Mouse (Mus musculus) right cerebral cortex, adult 18-20 months (tissue): ENCODE measurements around the gene Fzd9.
"Not testable (repeated sequence)": the region's sequence is repeated elsewhere in the genome, so short reads cannot be mapped to it uniquely, and the experiment has no call there.

Source experiments
- DNase-seq: peaks from one replicate; pipeline ENCODE4 v3.0.0; 2022; ENCODE audit warnings: mixed read lengths

The Fzd9 gene

DNA sequence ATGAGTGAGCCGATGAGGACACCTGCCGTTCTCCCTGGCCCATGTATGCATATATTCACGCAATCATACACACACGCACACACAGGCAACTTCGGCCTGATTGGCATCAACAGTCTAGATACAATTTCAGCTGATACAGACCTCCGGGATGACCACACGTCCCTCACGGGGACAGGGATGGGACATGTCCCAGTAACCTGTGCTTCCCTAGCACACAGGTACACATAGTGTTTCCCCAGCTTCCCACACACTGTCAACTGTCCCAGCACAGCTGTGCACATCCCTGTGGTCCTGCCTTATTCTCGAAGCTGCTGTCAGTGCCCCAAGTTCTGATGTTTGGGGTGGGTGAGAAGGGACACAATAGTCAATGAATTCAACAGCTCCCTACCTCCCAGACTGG, 3.7 kb downstream of the Fzd9 start:
- DNase-seq, result no peak

DNA sequence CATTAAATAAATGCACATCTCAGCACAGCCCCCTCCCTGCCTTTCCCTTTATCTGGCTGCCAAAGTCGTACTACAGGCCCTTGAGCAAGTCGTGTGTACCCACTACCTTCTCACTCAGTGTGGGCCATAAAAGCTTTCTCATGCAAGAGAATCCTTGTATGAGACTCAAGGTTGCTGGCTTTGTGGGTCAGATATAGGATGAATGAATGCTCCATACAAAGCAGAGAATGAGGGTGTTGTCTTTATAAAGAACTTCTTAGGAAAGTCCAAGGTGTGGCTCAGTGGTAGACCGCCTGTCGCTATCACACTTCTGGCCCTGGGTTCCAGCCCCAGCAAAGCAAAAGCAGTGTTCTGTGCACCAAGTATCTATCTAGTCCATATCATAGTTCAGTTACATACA, 4.5 kb downstream of the Fzd9 start:
- no peak for DNase-seq

DNA sequence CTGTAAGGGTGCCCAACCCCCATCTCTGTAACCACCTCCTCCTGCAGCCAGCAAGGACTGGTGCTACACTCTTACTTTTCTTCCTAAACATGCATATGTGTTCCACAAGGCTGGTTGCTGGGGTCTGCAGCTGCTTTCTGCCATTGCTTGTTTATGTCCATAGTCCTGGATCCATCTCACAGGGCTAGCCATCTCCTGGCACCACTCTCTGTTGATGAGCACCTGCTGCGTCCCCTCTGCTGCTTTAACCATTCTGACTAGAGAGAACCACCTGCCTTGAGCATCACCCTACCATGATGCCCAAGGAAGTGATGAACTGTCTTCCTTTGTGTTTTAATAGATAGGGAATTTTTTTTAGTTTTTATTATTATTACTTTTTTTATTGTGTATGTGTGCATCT, 7.9 kb downstream of the Fzd9 start:
- DNase-seq, result no peak

DNA sequence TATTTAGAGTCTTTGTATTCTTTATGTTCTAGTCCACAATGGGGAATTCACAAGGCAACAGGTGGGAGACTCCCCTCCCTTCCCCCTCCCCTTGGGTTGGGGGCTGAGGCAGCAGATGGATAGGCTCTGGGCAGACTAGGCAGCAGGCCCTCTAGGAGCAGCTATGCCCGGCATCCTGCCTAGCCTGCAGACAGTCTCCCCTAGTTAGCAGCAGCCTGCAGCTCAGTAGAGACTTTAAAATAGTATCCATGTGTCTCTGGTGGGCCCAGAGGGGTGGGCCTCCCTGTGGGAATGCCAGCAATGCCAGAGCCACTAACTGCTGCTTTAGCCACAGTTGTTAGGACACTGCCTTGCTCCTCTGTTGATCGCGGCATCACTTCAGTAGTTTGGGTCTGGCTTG, 8.4 kb downstream of the Fzd9 start:
- no peak for DNase-seq

DNA sequence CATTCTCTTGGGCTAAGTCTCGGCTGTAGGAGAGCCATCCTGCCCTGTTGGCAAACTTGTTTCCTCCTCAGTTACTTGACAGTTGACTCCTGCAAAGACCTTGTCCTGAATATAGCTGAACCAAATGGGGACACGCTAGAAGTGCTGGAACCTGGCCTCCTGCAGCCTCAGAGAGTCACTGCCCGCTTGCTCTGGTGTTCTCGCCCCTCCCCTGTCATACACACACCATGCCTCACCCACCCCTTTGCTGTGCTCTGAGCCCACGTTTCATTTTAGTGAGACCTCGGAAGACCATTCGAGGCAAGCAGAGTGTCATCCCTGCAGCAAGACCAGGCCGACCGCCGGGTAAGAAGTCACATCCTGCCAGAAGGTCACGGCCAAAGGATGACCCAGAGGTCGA, 8.9 kb downstream of the Fzd9 start:
- no peak for DNase-seq

DNA sequence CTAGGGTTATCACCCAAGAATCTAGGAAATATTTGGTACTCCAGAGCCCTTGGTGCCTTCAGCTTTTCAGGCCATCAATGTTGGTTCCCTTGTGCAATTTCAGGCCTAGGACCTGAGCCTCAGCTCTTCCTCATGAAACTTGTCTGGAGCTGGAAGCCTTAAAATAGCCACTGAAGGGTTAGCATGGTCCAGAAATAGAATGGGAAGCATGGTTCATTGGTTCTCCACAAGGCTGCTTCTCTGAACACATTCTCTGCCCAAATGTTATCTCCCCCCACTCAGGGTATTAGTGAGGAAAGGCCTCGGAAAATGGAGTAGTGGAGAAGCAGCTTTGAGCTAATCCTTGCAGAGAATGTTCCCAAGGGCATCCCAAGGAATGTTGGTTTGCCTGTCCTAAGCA, 9.6 kb downstream of the Fzd9 start:
- DNase-seq, result no peak

DNA sequence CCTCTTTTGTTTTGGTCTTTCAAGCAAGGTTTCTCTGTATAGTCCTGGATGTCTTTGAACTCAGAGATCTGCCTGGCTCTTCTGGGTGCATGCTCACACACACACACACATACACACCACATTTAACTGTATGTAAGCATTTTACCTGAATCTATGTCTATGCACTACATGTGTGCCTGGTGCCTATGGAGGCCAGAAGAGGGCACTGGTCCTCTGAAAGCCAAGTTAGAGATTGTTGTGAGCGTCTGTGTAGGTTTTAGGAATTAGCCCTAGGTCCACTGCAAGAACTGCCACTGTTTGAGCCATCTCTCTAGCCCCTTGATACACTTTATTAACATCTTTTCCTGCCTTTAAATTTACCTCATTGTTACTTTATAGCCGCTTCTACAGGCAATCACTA, 12.2 kb downstream of the Fzd9 start:
- DNase-seq, result no peak

DNA sequence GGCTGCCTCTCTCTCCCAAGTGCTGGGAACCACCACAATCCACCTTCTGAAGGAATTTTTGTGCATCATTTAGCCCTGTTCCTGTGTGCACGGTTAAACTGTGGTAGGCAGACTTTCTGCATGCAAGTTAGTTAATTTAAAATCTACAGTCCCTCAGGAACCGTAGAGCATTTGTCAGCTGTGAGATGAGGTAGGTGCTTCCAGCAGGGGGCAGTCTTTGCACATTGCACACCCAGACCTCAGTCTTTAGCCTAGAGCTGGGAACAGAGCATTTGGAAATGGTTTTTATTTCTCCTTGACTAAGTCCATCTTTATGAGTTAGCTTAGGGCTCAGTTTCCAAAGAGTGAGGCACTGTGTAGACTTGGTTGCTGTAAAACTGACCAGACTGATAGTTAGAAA, 14.5 kb downstream of the Fzd9 start:
- peak; percentile 63 for DNase-seq

DNA sequence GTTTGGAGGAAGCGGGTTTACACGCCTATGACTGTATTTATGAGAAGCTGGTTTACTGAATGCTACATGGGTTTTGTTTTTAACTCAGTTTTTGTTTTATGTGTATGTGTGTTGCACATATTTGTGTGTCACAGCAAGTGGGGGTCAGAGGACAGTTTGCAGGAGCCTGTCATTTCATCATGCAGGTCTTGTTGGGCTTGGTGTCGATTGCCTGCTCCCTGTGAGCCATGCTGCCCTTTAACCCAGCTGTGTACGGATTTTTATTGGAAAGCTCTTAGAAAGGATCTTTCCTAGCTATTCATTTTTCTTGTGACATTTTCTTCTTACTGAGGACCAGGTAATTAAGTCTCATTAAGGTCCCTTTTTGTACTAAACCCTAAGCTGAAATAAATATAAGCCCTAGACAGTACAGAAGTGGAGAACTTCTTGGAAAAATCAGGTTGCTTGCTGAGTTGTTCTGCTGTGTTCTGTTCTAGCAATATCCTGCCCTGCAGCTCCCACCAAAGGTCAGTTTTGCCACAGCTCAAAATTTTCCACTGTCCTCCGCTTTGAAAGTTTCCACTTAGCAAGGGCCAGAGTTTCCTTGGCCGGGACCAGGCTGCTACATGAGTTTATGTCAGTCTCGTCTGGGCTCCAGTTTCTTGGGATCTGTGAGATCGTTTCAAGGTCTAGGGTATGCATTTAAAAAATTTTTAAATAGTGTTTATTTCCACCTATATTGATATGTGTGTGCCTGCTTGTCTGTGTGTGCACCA, 17.7 kb downstream of the Fzd9 start:
- no peak for DNase-seq

DNA sequence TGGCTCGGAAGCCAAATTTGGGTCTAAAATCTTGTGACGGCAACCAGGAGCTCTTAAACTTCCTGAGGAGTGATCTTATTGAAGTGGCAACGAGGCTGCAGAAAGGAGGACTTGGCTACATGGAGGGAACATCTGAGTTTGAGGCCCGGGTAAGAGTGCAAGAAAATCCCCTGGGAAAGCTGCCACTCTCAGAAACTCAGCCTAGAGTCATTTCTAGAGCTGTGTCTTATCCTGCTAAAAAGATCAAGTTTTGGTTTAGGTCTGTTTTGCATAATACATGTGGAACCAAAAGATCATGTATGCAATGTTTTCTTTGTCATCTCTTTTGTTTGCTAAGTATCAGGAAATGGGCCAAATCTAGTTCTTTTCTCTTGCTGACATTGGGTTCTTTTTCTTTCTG, 20.8 kb downstream of the Fzd9 start:
- no peak for DNase-seq

DNA sequence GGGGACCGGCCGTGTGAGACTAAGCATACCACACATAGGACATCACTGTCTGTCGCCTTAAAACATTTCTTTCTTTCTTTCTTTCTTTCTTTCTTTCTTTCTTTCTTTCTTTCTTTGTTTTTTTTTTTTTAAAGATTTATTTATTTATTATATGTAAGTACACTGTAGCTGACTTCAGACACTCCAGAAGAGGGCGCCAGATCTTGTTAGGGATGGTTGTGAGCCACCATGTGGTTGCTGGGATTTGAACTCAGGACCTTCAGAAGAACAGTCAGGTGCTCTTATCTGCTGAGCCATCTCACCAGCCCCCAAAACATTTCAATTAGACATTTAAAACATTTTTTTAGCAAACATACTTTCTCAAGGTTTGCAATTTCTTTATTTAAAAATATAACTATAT, 25.2 kb downstream of the Fzd9 start:
- not testable (repeated sequence) for DNase-seq

DNA sequence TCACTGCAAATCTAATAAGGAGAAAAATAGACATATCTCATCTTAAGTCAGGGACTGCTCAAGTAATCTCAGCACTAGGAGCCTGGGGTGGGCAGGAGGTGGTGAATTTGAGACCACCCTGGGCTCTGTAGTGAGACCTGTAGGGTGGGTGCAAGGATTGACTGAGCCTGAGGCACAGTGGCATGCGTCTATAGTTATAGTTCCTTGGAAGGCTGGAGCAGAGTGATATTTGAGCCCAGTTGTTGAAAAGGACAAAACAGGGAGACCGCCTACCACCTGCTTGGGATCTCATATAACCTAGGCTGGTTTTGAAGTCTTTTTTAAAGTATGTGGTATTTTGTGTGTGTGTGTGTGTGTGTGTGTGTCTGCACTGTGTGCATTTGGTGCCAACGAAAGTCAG, 26.9 kb downstream of the Fzd9 start:
- no peak for DNase-seq

DNA sequence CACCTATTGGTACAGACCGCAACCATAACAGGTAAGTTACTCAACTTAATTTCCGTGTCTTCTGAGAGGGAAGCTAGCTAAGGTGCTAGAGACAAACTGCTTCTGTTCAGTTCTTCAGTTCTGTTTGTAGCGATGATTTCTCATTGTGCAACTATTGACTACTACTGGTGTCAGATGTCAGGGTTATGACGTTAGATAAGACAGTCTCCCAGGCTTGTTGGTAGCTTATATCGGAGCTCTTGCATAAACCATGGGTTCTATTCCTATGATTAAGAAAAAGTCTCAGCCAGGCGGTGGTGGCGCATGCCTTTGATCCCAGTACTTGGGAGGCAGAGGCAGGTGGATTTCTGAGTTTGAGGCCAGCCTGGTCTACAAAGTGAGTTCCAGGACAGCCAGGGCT, 29.0 kb downstream of the Fzd9 start:
- DNase-seq, result no peak

DNA sequence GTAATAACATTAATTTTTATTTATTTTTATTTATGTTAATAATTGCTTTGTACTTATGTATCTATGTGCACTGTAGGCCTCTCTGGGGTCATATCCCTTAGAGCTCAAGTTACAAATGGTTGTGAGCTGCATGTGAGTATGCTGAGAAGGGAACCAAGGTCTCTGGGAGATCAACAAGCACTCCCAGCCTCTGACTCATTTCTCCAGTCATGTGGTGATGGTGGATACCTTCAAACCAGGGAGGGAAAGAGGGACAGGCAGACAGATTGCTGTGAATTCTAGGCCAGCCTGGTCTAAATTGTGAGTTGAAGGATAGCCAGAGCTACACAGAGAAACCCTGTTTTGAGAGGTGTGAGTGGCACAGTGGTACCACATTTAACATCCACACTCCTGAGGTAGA, 30.1 kb downstream of the Fzd9 start:
- no peak for DNase-seq

DNA sequence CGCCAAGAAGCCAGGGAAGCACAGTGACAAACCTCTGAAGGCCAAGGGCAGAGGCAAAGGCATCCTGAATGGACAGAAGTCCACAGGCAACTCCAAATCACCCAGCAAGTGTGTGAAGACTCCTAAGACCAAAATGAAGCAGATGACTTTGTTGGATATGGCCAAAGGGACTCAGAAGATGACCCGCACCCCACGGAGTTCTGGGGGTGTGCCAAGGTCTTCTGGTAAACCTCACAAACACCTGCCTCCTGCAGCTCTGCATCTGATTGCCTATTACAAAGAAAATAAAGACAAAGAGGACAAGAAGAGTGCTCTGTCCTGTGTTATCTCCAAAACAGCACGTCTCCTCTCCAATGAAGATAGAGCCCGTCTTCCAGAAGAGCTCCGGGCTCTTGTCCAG, 34.2 kb downstream of the Fzd9 start:
- DNase-seq, result no peak

DNA sequence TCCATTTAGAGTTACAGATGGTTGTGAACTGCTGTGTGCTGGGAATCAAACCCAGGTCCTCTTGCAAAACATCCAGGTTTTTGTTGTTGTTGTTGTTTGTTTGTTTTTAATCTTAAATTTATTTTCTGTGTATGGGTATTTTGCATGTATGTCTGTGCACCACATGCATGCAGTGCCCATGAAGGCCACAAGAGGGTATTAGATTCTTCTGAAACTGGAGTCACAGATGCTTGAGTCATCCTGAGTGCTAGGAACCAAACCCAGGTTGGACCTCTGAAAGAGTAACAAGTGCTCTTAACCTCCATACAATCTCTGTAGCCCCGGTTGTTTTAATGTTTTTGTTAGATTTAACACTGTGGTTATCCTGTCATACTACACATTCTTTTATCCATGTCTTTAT, 42.8 kb downstream of the Fzd9 start:
- DNase-seq, result no peak

DNA sequence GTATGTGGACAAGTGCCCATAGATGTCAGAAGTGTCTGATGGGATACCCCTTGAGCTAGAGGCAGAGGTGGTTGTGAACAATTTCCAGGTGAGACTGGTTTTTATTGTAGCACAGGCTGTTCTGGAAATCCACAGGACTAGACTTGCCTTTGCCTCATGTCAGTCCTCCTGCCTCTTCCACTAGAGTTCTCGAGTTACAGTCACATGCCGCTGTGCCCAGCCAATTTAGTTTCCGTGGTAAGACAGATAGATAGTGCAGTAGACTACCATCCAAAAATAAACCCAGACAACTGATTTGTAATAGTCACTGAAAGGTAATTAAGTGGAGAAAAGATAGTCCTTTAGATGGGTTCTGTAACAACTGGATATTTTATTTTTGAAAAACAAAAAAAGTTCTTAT, 48.3 kb downstream of the Fzd9 start:
- DNase-seq, result no peak
